Mouse (Mus musculus) kidney, postnatal 0 days (tissue): ENCODE data around the gene Rhobtb1. TPM values are rescaled to one million over a fixed set of nuclear protein-coding genes. Genes with fewer than 3 reads are reported as not detected.
A peak's percentile ranks its signal among the peaks of the same experiment; 100 is the strongest.

Experiments used
- ATAC-seq: fragments of 200-750 bp; cut with Nextera tagmentation; replicated peaks from 2 replicates; pipeline ENCODE4 v1.8.0; 2017; ENCODE audit warnings: low read depth, moderate number of reproducible peaks, moderate TSS enrichment, moderate library complexity; ENCODE audit not compliant: low FRiP score
- DNase-seq: peaks from one replicate; pipeline ENCODE4 v3.0.0-alpha.2; 2016; ENCODE audit warnings: low spot score
- H3K27ac ChIP-seq: fragments of 300-500 bp; sonication (generic); 2 replicates; pipeline ENCODE4 v1.5.1; 2014; ENCODE audit warnings: mild to moderate bottlenecking
- H3K27me3 ChIP-seq: fragments of 300-500 bp; sonication (generic); 2 replicates; pipeline ENCODE4 v1.6.1; 2014; ENCODE audit warnings: low read length, mixed read lengths; ENCODE audit not compliant: insufficient read depth
- H3K36me3 ChIP-seq: fragments of 300-500 bp; sonication (generic); 2 replicates; pipeline ENCODE4 v1.6.1; 2014; ENCODE audit warnings: low read length, mixed read lengths; ENCODE audit not compliant: insufficient read depth
- H3K4me1 ChIP-seq: fragments of 300-500 bp; sonication (generic); replicated peaks from 2 replicates; pipeline ENCODE4 v1.6.1; 2014; ENCODE audit warnings: antibody characterized with exemption, low read length, mixed read lengths; ENCODE audit not compliant: insufficient read depth
- H3K4me2 ChIP-seq: fragments of 300-500 bp; sonication (generic); 2 replicates; pipeline ENCODE4 v1.6.1; 2014; ENCODE audit warnings: mild to moderate bottlenecking, low read length, moderate library complexity, mixed read lengths
- H3K4me3 ChIP-seq: fragments of 300-500 bp; sonication (generic); replicated peaks from 2 replicates; pipeline ENCODE4 v1.5.1; 2014; ENCODE audit warnings: low read depth, low read length
- H3K9ac ChIP-seq: fragments of 300-500 bp; sonication (generic); 2 replicates; pipeline ENCODE4 v1.6.1; 2014; ENCODE audit warnings: low read depth, low read length
- H3K9me3 ChIP-seq: fragments of 300-500 bp; sonication (generic); replicated peaks from 2 replicates; pipeline ENCODE4 v1.6.1; 2016; ENCODE audit warnings: low read length, inconsistent platforms, mixed read lengths
- CTCF ChIP-seq: IDR thresholded peaks from 2 replicates; pipeline ENCODE4 v1.5.1; 2016; ENCODE audit warnings: antibody characterized with exemption, low read depth, mild to moderate bottlenecking, moderate library complexity
- WGBS: fragments of 180-500 bp; shearing (Covaris S2); extraction: QIAGEN DNeasy Blood & Tissue Kit; methylation state at CpG from one replicate; pipeline ENCODE4 v1.1.7; 2014; 5-methylcytosine and 5-hydroxymethylcytosine counted together
- polyA plus RNA-seq: library from polyadenylated mRNA; unstranded; fragments of >200 nt; fragmentation: Nextera tagmentation; extraction: Ambion mirVana; gene quantifications from 2 replicates; pipeline ENCODE4 v1.2.1, GENCODE M21; 2015

Rhobtb1 gene
- polyA plus RNA-seq, 1 experiment from 2014 or later, result 24.6 TPM

DNA sequence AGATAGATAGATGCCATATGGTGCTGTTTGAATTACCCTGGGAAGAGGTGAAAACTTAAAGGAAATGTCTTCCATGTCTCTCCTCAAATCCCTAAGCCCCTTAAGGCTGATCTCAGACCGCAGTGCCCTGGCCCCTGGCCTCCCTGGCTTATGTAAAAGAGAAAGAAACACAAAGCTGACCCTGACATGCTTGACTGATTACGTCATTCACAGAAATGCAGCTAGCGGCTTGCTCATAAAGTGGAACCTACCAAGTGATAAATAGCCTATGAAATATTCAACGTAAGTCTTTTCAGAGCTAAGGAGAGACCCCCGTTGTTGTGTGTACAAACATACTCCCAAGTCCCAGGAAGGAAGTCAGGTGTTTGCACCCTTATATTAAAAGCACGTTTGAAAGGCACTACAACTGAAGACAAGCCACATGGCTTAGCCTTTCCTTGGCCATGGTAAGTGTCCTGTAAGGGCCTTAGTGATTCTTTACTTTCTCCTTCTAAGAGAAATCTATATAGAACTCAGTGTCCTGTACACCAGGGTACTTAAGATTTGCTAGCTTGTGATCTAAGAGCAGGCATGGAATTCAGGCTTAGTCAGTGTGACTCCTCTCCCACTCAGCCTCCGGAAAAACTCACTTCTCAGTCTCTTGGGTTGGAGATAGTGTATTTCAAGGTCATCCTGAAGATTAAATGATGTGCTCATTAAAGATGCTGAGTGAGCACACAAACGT is 53.6 kb downstream of the Rhobtb1 start:
- H3K9ac ChIP-seq, result no peak overlapping the region
- peak; percentile 27 for DNase-seq
- no peak overlapping the region for H3K4me3 ChIP-seq
- no peak overlapping the region for H3K4me2 ChIP-seq
- 20% methylated on average over 8 of the region's 8 CpGs for WGBS
- H3K27me3 ChIP-seq, result no peaks in the 10 kb centered on the region
- ATAC-seq, result no peak
- TF ChIP-seq CTCF, result no peak
- no peaks in the 10 kb centered on the region for H3K4me1 ChIP-seq
- no peaks in the 10 kb centered on the region for H3K9me3 ChIP-seq
- no peak overlapping the region for H3K27ac ChIP-seq
- no peaks in the 10 kb centered on the region for H3K36me3 ChIP-seq

DNA sequence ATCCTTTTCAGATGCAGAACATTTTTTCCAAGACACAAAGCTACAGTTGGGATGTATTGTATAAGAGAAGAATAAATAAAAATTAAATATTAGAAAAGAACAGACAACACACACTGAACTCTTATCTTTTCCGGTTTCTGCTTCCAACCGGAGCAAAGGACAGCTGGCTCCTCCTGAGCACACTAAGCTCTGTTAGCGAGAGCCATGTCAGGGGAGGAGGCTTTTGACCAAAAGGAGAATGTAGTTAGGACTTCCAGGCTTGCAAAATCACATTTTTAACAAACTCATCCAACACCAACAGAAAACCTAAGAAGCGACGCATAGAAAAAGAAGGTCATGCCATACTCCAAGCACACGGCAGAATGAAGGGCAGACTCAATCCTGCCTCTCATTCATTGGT is 54.8 kb downstream of the Rhobtb1 start:
- no peak overlapping the region for H3K27ac ChIP-seq
- H3K9me3 ChIP-seq, result no peaks in the 10 kb centered on the region
- no peak for TF ChIP-seq CTCF
- no peak overlapping the region for H3K9ac ChIP-seq
- H3K27me3 ChIP-seq, result no peaks in the 10 kb centered on the region
- WGBS, result 86% methylated on average over 6 of the region's 6 CpGs
- DNase-seq (no peak), ATAC-seq (no peak)
- peaks cover 1% of the 10 kb centered on the region; the same call in 1 of the 2 replicates for H3K4me1 ChIP-seq
- no peaks in the 10 kb centered on the region for H3K36me3 ChIP-seq
- no peak overlapping the region for H3K4me2 ChIP-seq
- no peak overlapping the region for H3K4me3 ChIP-seq

DNA sequence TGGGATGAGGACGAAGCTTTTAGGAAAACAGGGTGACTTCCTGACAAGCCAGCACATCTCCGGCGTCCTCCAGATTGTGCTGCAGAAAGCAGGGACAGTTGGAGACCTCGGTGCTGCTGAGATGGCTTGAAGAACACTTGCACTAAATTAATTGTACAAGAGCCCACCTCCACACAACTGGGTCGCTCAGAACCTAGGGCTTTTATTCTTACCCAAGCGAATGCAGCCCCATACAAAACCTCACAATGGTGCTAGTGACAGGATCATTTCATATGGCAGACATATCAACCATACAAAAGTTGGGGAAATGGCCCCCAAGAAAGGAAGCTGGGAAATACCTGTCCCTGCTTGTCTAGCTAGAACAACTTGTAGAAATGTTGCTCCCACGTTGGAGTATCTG is 56.2 kb downstream of the Rhobtb1 start:
- no peak for TF ChIP-seq CTCF
- H3K4me3 ChIP-seq, result no peak overlapping the region
- no peak overlapping the region for H3K4me2 ChIP-seq
- H3K27me3 ChIP-seq, result no peaks in the 10 kb centered on the region
- no peak overlapping the region for H3K27ac ChIP-seq
- ATAC-seq, result no peak
- WGBS, result 79% methylated on average over 7 of the region's 7 CpGs
- H3K4me1 ChIP-seq, result peaks cover 10% of the 10 kb centered on the region; the same call in 1 of the 2 replicates
- no peaks in the 10 kb centered on the region for H3K36me3 ChIP-seq
- no peaks in the 10 kb centered on the region for H3K9me3 ChIP-seq
- H3K9ac ChIP-seq, result no peak overlapping the region
- DNase-seq, result no peak

DNA sequence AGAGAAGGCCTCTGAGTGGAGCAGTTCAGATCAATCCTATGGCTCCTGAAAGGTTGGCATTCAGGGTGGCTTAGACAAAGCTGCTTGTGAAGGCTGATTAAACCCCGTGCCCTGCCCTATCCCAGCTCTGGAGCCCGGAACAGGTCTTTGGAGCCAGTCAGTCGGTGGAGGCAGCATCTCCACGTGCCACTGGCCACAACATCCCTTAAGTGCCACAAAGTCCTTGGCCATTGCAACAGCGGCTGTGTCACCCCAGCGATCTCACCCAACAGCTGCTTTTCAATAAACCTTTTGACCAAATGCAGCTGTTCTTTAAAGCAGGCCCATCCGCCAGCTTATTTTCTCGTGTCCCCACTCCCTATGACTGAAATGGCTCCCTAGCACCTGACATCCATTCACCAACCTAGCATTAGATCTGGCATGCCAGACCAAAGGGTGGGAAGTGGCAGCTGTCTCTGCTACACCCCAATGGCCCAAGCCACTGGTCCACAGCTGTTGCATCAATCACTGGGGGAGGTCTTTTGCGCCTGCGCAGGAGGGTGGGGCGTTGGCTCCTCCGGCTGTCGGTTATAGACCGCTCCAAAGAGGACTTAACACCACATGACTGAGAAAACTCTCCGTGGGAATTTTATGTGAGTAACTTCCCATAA is 56.9 kb downstream of the Rhobtb1 start:
- no peak overlapping the region for H3K9ac ChIP-seq
- 75% methylated on average over 15 of the region's 15 CpGs for WGBS
- H3K9me3 ChIP-seq, result no peaks in the 10 kb centered on the region
- H3K27ac ChIP-seq, result no peak overlapping the region
- TF ChIP-seq CTCF, result no peak
- H3K36me3 ChIP-seq, result no peaks in the 10 kb centered on the region
- H3K27me3 ChIP-seq, result no peaks in the 10 kb centered on the region
- no peak overlapping the region for H3K4me2 ChIP-seq
- no peak for ATAC-seq
- H3K4me1 ChIP-seq, result peaks cover 10% of the 10 kb centered on the region; the same call in 1 of the 2 replicates
- no peak for DNase-seq
- H3K4me3 ChIP-seq, result no peak overlapping the region

DNA sequence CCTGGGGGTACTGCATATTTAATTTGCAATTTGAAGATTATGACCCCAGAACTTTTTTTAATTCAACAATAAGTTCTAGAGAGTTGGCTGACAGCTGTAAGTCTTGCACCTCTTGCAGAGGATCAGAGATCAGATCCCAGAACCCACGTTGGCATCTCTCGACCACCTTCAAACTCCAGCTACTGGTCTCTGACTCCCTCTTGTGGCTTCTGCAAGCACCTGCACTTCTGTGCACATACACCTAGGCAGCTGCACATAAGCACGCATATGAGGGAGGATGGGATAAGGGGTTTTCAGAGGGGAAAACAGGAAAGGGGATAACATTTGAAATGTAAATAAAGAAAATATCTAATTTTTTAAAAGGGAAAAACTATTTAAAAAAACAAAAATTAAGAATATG is 57.5 kb downstream of the Rhobtb1 start:
- ATAC-seq (no peak), DNase-seq (no peak)
- no peaks in the 10 kb centered on the region for H3K9me3 ChIP-seq
- no peak overlapping the region for H3K4me2 ChIP-seq
- no peaks in the 10 kb centered on the region for H3K36me3 ChIP-seq
- peak; percentile 21; the same call in 1 of the 2 replicates for TF ChIP-seq CTCF
- H3K27me3 ChIP-seq, result no peaks in the 10 kb centered on the region
- no peak overlapping the region for H3K27ac ChIP-seq
- no peak overlapping the region for H3K9ac ChIP-seq
- 89% methylated on average over 3 of the region's 3 CpGs for WGBS
- H3K4me1 ChIP-seq, result peaks cover 10% of the 10 kb centered on the region; the same call in 1 of the 2 replicates
- H3K4me3 ChIP-seq, result no peak overlapping the region

DNA sequence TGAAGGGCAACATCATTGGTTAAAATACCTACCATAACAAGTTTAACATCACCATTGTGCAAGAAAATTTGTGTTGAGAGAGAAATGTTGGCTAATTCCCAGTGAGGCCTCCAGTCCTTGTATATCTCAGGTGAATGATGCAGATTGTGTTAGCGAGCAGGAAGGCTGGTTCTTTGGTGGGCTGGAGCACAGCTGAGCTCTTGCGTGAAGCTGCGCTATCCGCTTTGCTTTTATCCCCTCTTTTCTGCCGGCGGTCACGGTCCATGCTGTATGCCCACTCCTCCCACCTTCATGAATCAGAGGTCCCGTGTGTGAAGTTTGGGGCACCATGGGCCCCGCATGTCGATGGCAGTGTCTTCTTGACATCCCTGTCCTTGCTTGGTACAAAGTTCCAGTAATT is 58.8 kb downstream of the Rhobtb1 start:
- Histone ChIP-seq H3K27ac (no peak overlapping the region), H3K9me3 (no peaks in the 10 kb centered on the region), H3K4me2 (no peak overlapping the region), H3K4me1 (peaks cover 15% of the 10 kb centered on the region; the same call in 1 of the 2 replicates), H3K9ac (no peak overlapping the region), H3K27me3 (no peaks in the 10 kb centered on the region), H3K36me3 (no peaks in the 10 kb centered on the region), H3K4me3 (no peak overlapping the region)
- TF ChIP-seq CTCF, result no peak
- DNase-seq, result no peak
- no peak for ATAC-seq
- WGBS, result 95% methylated on average over 10 of the region's 10 CpGs
